Mouse (Mus musculus): ENCODE results near the gene Mosmo. TPM values are rescaled to one million over a fixed set of nuclear protein-coding genes. Genes with fewer than 3 reads are reported as not detected.
"Not testable (repeated sequence)": the region's sequence is repeated elsewhere in the genome, so short reads cannot be mapped to it uniquely, and the experiment has no call there.

The Mosmo gene
- polyA plus RNA-seq, 1 experiment from 2014 or later = 25.9 TPM

- ATAC-seq = no peak
- TF ChIP-seq CTCF (IDR thresholded peaks at IDR 0.05) = no peak
- CTCF ChIA-PET = interaction anchor here (0.9 kb wide), 1 partner anchor 18 kb away, joined by 3 read pairs; no protein-coding TSS in a partner anchor
- DNase-seq (ENCODE audit: low read depth, low spot score) = no peak
- H3K27me3 ChIP-seq = no peaks in the 10 kb centered on the region
- in situ Hi-C loops (cut with MboI; ENCODE audit: low pct_unique_long_range_greater_than_20kb) = no loop called here
- POLR2A ChIA-PET = no interaction called here
These were observed 18.2 kb downstream of the Mosmo start for GRCm38 (mm10) chr7:120695641-120696040.

- no peak for ATAC-seq
- in situ Hi-C loops (cut with MboI; ENCODE audit: low pct_unique_long_range_greater_than_20kb) = no loop called here
- ChIA-PET CTCF (no interaction called here), POLR2A (no interaction called here)
- no peak for TF ChIP-seq CTCF (IDR thresholded peaks at IDR 0.05)
- no peaks in the 10 kb centered on the region for H3K27me3 ChIP-seq
- no peak for DNase-seq (ENCODE audit: low read depth, low spot score)
These were observed 18.9 kb downstream of the Mosmo start for GRCm38 (mm10) chr7:120696331-120696730.

GRCm38 (mm10) chr7:120699586-120699985, 22.2 kb downstream of the Mosmo start:
- POLR2A ChIA-PET = interaction anchor here (0.7 kb wide), 1 partner anchor 58 kb away, joined by 3 read pairs; no protein-coding TSS in a partner anchor
- in situ Hi-C loops (cut with MboI; ENCODE audit: low pct_unique_long_range_greater_than_20kb) = no loop called here

GRCm38 (mm10) chr7:120703888-120704287, 26.5 kb downstream of the Mosmo start:
- CTCF ChIA-PET = interaction anchor here (0.9 to 2.2 kb wide), 3 partner anchors 11 to 16 kb away, joined by 3 to 6 read pairs (median 6); no protein-coding TSS in a partner anchor
- POLR2A ChIA-PET = no interaction called here

More at GRCm38 (mm10) chr7:120699586-120699985, 22.2 kb downstream of the Mosmo start:
- CTCF ChIA-PET = no interaction called here
- DNase-seq (ENCODE audit: low read depth, low spot score) (no peak), ATAC-seq (no peak)
- no peak for TF ChIP-seq CTCF (IDR thresholded peaks at IDR 0.05)
- H3K27me3 ChIP-seq = no peaks in the 10 kb centered on the region

GRCm38 (mm10) chr7:120712071-120712470, 34.7 kb downstream of the Mosmo start:
- ATAC-seq = no peak
- POLR2A ChIA-PET = interaction anchor here (1.2 kb wide), 1 partner anchor 9 kb away, joined by 3 read pairs; no protein-coding TSS in a partner anchor
- DNase-seq (ENCODE audit: low read depth, low spot score) = no peak
- no peaks in the 10 kb centered on the region for H3K27me3 ChIP-seq
- in situ Hi-C loops (cut with MboI; ENCODE audit: low pct_unique_long_range_greater_than_20kb) = no loop called here
- CTCF ChIA-PET = interaction anchor here (1.5 kb wide), 1 partner anchor 26 kb away, joined by 5 read pairs; no protein-coding TSS in a partner anchor
- TF ChIP-seq CTCF (IDR thresholded peaks at IDR 0.05) = no peak

More at GRCm38 (mm10) chr7:120703888-120704287, 26.5 kb downstream of the Mosmo start:
- no peaks in the 10 kb centered on the region for H3K27me3 ChIP-seq
- in situ Hi-C loops (cut with MboI; ENCODE audit: low pct_unique_long_range_greater_than_20kb) = no loop called here
- no peak for ATAC-seq
- TF ChIP-seq CTCF (IDR thresholded peaks at IDR 0.05) = no peak
- DNase-seq (ENCODE audit: low read depth, low spot score) = no peak

- no peaks in the 10 kb centered on the region for H3K27me3 ChIP-seq
- in situ Hi-C loops (cut with MboI; ENCODE audit: low pct_unique_long_range_greater_than_20kb) = no loop called here
- POLR2A ChIA-PET = interaction anchor here (0.7 to 1.2 kb wide), 3 partner anchors 8 to 221 kb away, joined by 3 to 4 read pairs (median 3); no protein-coding TSS in a partner anchor
- ATAC-seq (no peak), DNase-seq (ENCODE audit: low read depth, low spot score) (no peak)
- CTCF ChIA-PET = interaction anchor here (0.8 to 1.5 kb wide), 4 partner anchors 13 to 44 kb away, joined by 3 to 5 read pairs (median 4); no protein-coding TSS in a partner anchor
- TF ChIP-seq CTCF (IDR thresholded peaks at IDR 0.05) = no peak
These were observed 35.8 kb downstream of the Mosmo start for GRCm38 (mm10) chr7:120713225-120713624.

GRCm38 (mm10) chr7:120713951-120714350, 36.5 kb downstream of the Mosmo start:
- ATAC-seq; in situ Hi-C loops (cut with MboI; ENCODE audit: low pct_unique_long_range_greater_than_20kb); H3K27me3 ChIP-seq; DNase-seq (ENCODE audit: low read depth, low spot score); POLR2A ChIA-PET: not testable (repeated sequence)
- CTCF ChIA-PET = interaction anchor here (1.1 kb wide), 1 partner anchor 45 kb away, joined by 4 read pairs; no protein-coding TSS in a partner anchor

- DNase-seq (ENCODE audit: low read depth, low spot score) = no peak
- ChIA-PET CTCF (interaction anchor here (1.1 to 2.8 kb wide), 3 partner anchors 10 to 43 kb away, joined by 4 to 10 read pairs (median 6); no protein-coding TSS in a partner anchor), POLR2A (no interaction called here)
- in situ Hi-C loops (cut with MboI; ENCODE audit: low pct_unique_long_range_greater_than_20kb) = no loop called here
- no peaks in the 10 kb centered on the region for H3K27me3 ChIP-seq
- no peak for ATAC-seq
- TF ChIP-seq CTCF (IDR thresholded peaks at IDR 0.05) = no peak
These were observed 39.8 kb downstream of the Mosmo start for GRCm38 (mm10) chr7:120717261-120717660.

- no peaks in the 10 kb centered on the region for H3K27me3 ChIP-seq
- TF ChIP-seq CTCF (IDR thresholded peaks at IDR 0.05) = no peak
- ChIA-PET POLR2A (interaction anchor here (0.7 kb wide), 1 partner anchor 8 kb away, joined by 3 read pairs; no protein-coding TSS in a partner anchor), CTCF (interaction anchor here (0.6 to 2.1 kb wide), 4 partner anchors 8 to 50 kb away, joined by 3 to 6 read pairs (median 3); partner anchors contain the start of gene Pdzd9)
- in situ Hi-C loops (cut with MboI; ENCODE audit: low pct_unique_long_range_greater_than_20kb) = loop anchor here (5.0 kb wide), 1 partner anchor 49 kb away; the partner anchor contains the start of gene Pdzd9
- ATAC-seq (no peak), DNase-seq (ENCODE audit: low read depth, low spot score) (no peak)
These were observed 43.6 kb downstream of the Mosmo start for GRCm38 (mm10) chr7:120721051-120721450.

- ChIA-PET POLR2A (interaction anchor here (0.7 kb wide), 1 partner anchor 9 kb away, joined by 3 read pairs; no protein-coding TSS in a partner anchor), CTCF (interaction anchor here (1.0 to 2.1 kb wide), 4 partner anchors 8 to 51 kb away, joined by 3 to 6 read pairs (median 4); partner anchors contain the start of gene Pdzd9)
- no peak for TF ChIP-seq CTCF (IDR thresholded peaks at IDR 0.05)
- no peaks in the 10 kb centered on the region for H3K27me3 ChIP-seq
- peak; percentile 30 for DNase-seq (ENCODE audit: low read depth, low spot score)
- peak; percentile 26 for ATAC-seq
- in situ Hi-C loops (cut with MboI; ENCODE audit: low pct_unique_long_range_greater_than_20kb) = loop anchor here (5.0 kb wide), 1 partner anchor 49 kb away; the partner anchor contains the start of gene Pdzd9
These were observed 44.0 kb downstream of the Mosmo start for GRCm38 (mm10) chr7:120721456-120721855.

- POLR2A ChIA-PET = interaction anchor here (0.9 kb wide), 1 partner anchor 87 kb away, joined by 6 read pairs; no protein-coding TSS in a partner anchor
- H3K27me3 ChIP-seq = no peaks in the 10 kb centered on the region
- no peak for TF ChIP-seq CTCF (IDR thresholded peaks at IDR 0.05)
- ATAC-seq (no peak), DNase-seq (ENCODE audit: low read depth, low spot score) (no peak)
- in situ Hi-C loops (cut with MboI; ENCODE audit: low pct_unique_long_range_greater_than_20kb) = loop anchor here (5.0 kb wide), 1 partner anchor 50 kb away; the partner anchor contains the start of gene Pdzd9
- CTCF ChIA-PET = interaction anchor here (1.5 to 2.1 kb wide), 2 partner anchors 20 to 28 kb away, joined by 4 to 6 read pairs; no protein-coding TSS in a partner anchor
These were observed 44.6 kb downstream of the Mosmo start for GRCm38 (mm10) chr7:120722063-120722462.
